Mouse (Mus musculus) lung, embryonic 16.5 days (tissue): ENCODE data around the gene Ehd2. TPM values are rescaled to one million over a fixed set of nuclear protein-coding genes. Genes with fewer than 3 reads are reported as not detected.

Experiments used
- ATAC-seq: fragments of 200-750 bp; cut with Nextera tagmentation; 2 replicates; pipeline ENCODE4 v1.8.0; 2017; ENCODE audit warnings: low read depth, mild to moderate bottlenecking, moderate library complexity
- H3K27ac ChIP-seq: fragments of 300-500 bp; sonication (generic); 2 replicates; pipeline ENCODE4 v1.5.1; 2014; ENCODE audit warnings: mild to moderate bottlenecking, control low read depth, low read length
- H3K27me3 ChIP-seq: fragments of 300-500 bp; sonication (generic); 2 replicates; pipeline ENCODE4 v1.6.1; 2014; ENCODE audit warnings: low read depth, low read length, mixed read lengths; ENCODE audit not compliant: control insufficient read depth, insufficient read depth
- H3K36me3 ChIP-seq: fragments of 300-500 bp; sonication (generic); 2 replicates; pipeline ENCODE4 v1.6.1; 2014; ENCODE audit warnings: low read length; ENCODE audit not compliant: control insufficient read depth, insufficient read depth
- H3K4me1 ChIP-seq: fragments of 300-500 bp; sonication (generic); replicated peaks from 2 replicates; pipeline ENCODE4 v1.6.1; 2014; ENCODE audit warnings: low read length, mixed read lengths; ENCODE audit not compliant: control insufficient read depth, insufficient read depth
- H3K4me2 ChIP-seq: fragments of 300-500 bp; sonication (generic); 2 replicates; pipeline ENCODE4 v1.6.1; 2014; ENCODE audit warnings: low read depth, low read length, control low read depth
- H3K4me3 ChIP-seq: fragments of 300-500 bp; sonication (generic); 2 replicates; pipeline ENCODE4 v1.5.1; 2014; ENCODE audit warnings: mild to moderate bottlenecking, low read length, control low read depth
- H3K9ac ChIP-seq: fragments of 300-500 bp; sonication (generic); 2 replicates; pipeline ENCODE4 v1.6.1; 2014; ENCODE audit warnings: low read length, control low read depth
- H3K9me3 ChIP-seq: fragments of 300-500 bp; sonication (generic); 2 replicates; pipeline ENCODE4 v1.6.1; 2016; ENCODE audit warnings: low read length; ENCODE audit not compliant: control insufficient read depth
- WGBS: fragments of 180-500 bp; shearing (Covaris S2); extraction: QIAGEN DNeasy Blood & Tissue Kit; methylation state at CpG from one replicate; pipeline ENCODE4 v1.1.7; 2014; 5-methylcytosine and 5-hydroxymethylcytosine counted together
- polyA plus RNA-seq: library from polyadenylated mRNA; unstranded; fragments of >200 nt; fragmentation: Nextera tagmentation; extraction: Ambion mirVana; gene quantifications from 2 replicates; pipeline ENCODE4 v1.2.1, GENCODE M21; 2015

The Ehd2 gene
- polyA plus RNA-seq, 1 experiment from 2014 or later = 109 TPM

GRCm38 (mm10) chr7:15912183-15912582 lies 55.2 kb downstream of the Ehd2 start:
- Histone ChIP-seq H3K36me3 (peaks cover 4% of the 10 kb centered on the region), H3K4me1 (no peaks in the 10 kb centered on the region; the same call in 1 of the 2 replicates), H3K9ac (no peak overlapping the region), H3K4me3 (no peak overlapping the region), H3K4me2 (no peak overlapping the region), H3K27me3 (no peaks in the 10 kb centered on the region), H3K9me3 (no peaks in the 10 kb centered on the region), H3K27ac (no peak overlapping the region)
- 0% methylated on average over 4 of the region's 4 CpGs for WGBS
- peak; percentile 89 for ATAC-seq

- WGBS = 71% methylated on average over 5 of the region's 5 CpGs
- H3K36me3 ChIP-seq = no peaks in the 10 kb centered on the region
- ATAC-seq = no peak
- no peak overlapping the region for H3K4me2 ChIP-seq
- H3K9me3 ChIP-seq = no peaks in the 10 kb centered on the region
- H3K9ac ChIP-seq = no peak overlapping the region
- no peaks in the 10 kb centered on the region for H3K27me3 ChIP-seq
- no peaks in the 10 kb centered on the region; the same call in 1 of the 2 replicates for H3K4me1 ChIP-seq
- H3K27ac ChIP-seq = no peak overlapping the region
- H3K4me3 ChIP-seq = no peak overlapping the region
Measured at GRCm38 (mm10) chr7:15910521-15910920, 56.8 kb downstream of the Ehd2 start.

- Histone ChIP-seq H3K9me3 (no peaks in the 10 kb centered on the region), H3K27me3 (no peaks in the 10 kb centered on the region), H3K4me2 (no peak overlapping the region), H3K27ac (no peak overlapping the region), H3K9ac (no peak overlapping the region), H3K4me3 (no peak overlapping the region), H3K4me1 (no peaks in the 10 kb centered on the region; the same call in 1 of the 2 replicates), H3K36me3 (no peaks in the 10 kb centered on the region)
- 66% methylated on average over 8 of the region's 8 CpGs for WGBS
- no peak for ATAC-seq
Measured at GRCm38 (mm10) chr7:15907971-15908590, 59.3 kb downstream of the Ehd2 start.

- no peaks in the 10 kb centered on the region for H3K4me1 ChIP-seq
- H3K27me3 ChIP-seq = no peaks in the 10 kb centered on the region
- no peak overlapping the region for H3K27ac ChIP-seq
- no peaks in the 10 kb centered on the region for H3K9me3 ChIP-seq
- H3K9ac ChIP-seq = no peak overlapping the region
- ATAC-seq = no peak
- WGBS = 70% methylated on average over 1 of the region's 1 CpGs
- H3K36me3 ChIP-seq = no peaks in the 10 kb centered on the region
- no peak overlapping the region for H3K4me2 ChIP-seq
- H3K4me3 ChIP-seq = no peak overlapping the region
Measured at GRCm38 (mm10) chr7:15906602-15907001, 60.8 kb downstream of the Ehd2 start.

GRCm38 (mm10) chr7:15905861-15906260 lies 61.5 kb downstream of the Ehd2 start:
- H3K27ac ChIP-seq = no peak overlapping the region
- no peaks in the 10 kb centered on the region for H3K4me1 ChIP-seq
- H3K9ac ChIP-seq = no peak overlapping the region
- no peak overlapping the region for H3K4me3 ChIP-seq
- no peak for ATAC-seq
- no peaks in the 10 kb centered on the region for H3K9me3 ChIP-seq
- H3K36me3 ChIP-seq = no peaks in the 10 kb centered on the region
- H3K27me3 ChIP-seq = no peaks in the 10 kb centered on the region
- WGBS = 72% methylated on average over 7 of the region's 7 CpGs
- no peak overlapping the region for H3K4me2 ChIP-seq

GRCm38 (mm10) chr7:15901366-15902048 lies 65.9 kb downstream of the Ehd2 start:
- no peak overlapping the region for H3K9ac ChIP-seq
- no peak overlapping the region for H3K4me3 ChIP-seq
- no peak overlapping the region for H3K4me2 ChIP-seq
- no peak for ATAC-seq
- no peak overlapping the region for H3K27ac ChIP-seq
- no peaks in the 10 kb centered on the region for H3K36me3 ChIP-seq
- no peaks in the 10 kb centered on the region for H3K4me1 ChIP-seq
- no peaks in the 10 kb centered on the region for H3K9me3 ChIP-seq
- no peaks in the 10 kb centered on the region for H3K27me3 ChIP-seq
- 68% methylated on average over 9 of the region's 9 CpGs for WGBS

Other genes starting within 250 kb of the Ehd2 start
- not detected in 2 replicates for gene Obox5, start 217.4 kb downstream of the Ehd2 start, polyA plus RNA-seq
- gene Obox6, start 127.9 kb downstream of the Ehd2 start, polyA plus RNA-seq = not detected in 2 replicates
- gene Crx, start 87.6 kb downstream of the Ehd2 start, polyA plus RNA-seq = not detected in 2 replicates
- gene Crxos, start 85.0 kb downstream of the Ehd2 start, polyA plus RNA-seq = not detected in 2 replicates
- 755 and 791 TPM in 2 replicates for gene Selenow, start 45.2 kb downstream of the Ehd2 start, polyA plus RNA-seq
- gene Nop53, start 21.5 kb downstream of the Ehd2 start, polyA plus RNA-seq = 185 and 189 TPM in 2 replicates
- 5.9 TPM in 2 replicates for gene Bicra, start 80.4 kb upstream of the Ehd2 start, polyA plus RNA-seq
- 0.06 TPM in 1 of 2 replicates, not detected in the other for gene Zfp541, start 94.2 kb upstream of the Ehd2 start, polyA plus RNA-seq
- gene Napa, start 130.9 kb upstream of the Ehd2 start, polyA plus RNA-seq = 167 and 202 TPM in 2 replicates
- gene Kptn, start 152.3 kb upstream of the Ehd2 start, polyA plus RNA-seq = 28.3 and 31.7 TPM in 2 replicates
- 0.08 and 0.10 TPM in 2 replicates for gene Slc8a2, start 162.3 kb upstream of the Ehd2 start, polyA plus RNA-seq
- gene Meis3, start 207.5 kb upstream of the Ehd2 start, polyA plus RNA-seq = 19.5 and 19.8 TPM in 2 replicates